Mouse (Mus musculus): Measurements from ENCODE around the gene Ctla2b. TPM values are rescaled to one million over a fixed set of nuclear protein-coding genes. Genes with fewer than 3 reads are reported as not detected.

Ctla2b gene
- polyA plus RNA-seq, 1 experiment, result 4.1 TPM

DNA sequence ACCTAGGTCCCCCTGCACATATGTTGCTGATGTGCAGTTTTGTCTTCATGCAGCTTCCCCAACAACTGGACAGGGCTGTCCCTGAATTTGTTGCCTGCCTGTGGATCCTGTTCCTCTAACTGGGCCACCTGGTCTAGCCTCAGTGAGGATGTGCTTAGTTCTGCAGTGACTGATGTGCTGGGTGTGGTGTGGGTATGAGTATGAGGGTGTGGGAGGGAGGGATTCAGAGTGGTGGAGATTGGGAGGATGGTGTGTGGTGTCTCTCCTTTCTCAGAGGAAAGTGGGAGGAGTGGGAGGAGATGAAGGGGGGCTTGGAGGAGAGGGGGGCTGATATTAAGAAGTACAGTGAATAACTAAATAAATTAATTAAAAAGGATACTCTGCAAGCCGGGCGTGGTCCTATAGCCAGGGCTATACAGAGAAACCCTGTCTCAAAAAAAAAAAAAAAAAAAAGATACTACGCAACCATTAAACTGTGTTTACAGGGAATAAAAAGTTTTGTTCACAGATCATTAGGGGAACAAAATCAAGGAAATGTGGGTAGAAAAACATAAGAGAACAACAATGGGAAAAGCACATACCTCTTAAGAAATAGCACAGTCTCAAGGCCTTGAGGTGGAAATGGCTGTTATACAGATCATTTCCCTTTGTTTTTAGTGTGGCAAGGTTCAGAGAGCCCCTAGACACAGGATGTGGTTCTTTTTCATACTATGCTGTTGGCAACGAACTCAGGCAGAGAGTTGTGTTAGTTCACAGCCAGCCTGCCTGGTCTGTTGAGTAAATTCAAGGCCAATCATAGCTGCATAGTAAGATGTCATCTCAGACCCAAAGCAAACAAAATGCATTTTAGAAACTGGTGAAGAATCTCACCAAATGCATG is 48.8 kb downstream of the Ctla2b start:
- 45% methylated on average over 4 of the region's 4 CpGs for WGBS
- Histone ChIP-seq H3K4me1 (ENCODE audit: control insufficient read depth, insufficient read depth, low read length) (no peaks in the 10 kb centered on the region), H3K4me3 (replicated peaks; ENCODE audit: extremely low read depth, low read depth, low read length) (no peak overlapping the region)
- no peak for TF ChIP-seq CTCF (IDR thresholded peaks at IDR 0.05; ENCODE audit: insufficient read depth, low read length)
- no peak for TF ChIP-seq POLR2A (IDR thresholded peaks at IDR 0.05; ENCODE audit: borderline replicate concordance, extremely low read depth, low read depth, low read length)
- DNase-seq, result no peak

Other genes starting within 250 kb of the Ctla2b start
- not detected in 2 replicates for gene BC051665, start 111.1 kb downstream of the Ctla2b start, polyA plus RNA-seq (2012; rRNA removed)
- not detected in 2 replicates for gene Ctsll3, start 94.6 kb downstream of the Ctla2b start, polyA plus RNA-seq (2012; rRNA removed)
- gene 4930486L24Rik, start 33.0 kb downstream of the Ctla2b start, polyA plus RNA-seq (2012; rRNA removed), result not detected in 2 replicates
- gene Gm49392, start 553 bp downstream of the Ctla2b start, polyA plus RNA-seq (2012; rRNA removed), result 0.67 and 0.84 TPM in 2 replicates
- gene Tpbpb, start 7.4 kb upstream of the Ctla2b start, polyA plus RNA-seq (2012; rRNA removed), result not detected in 2 replicates
- gene Gm49393, start 38.1 kb upstream of the Ctla2b start, polyA plus RNA-seq (2012; rRNA removed), result not detected in 2 replicates
- gene Gm49391, start 39.1 kb upstream of the Ctla2b start, polyA plus RNA-seq (2012; rRNA removed), result 4.5 and 4.8 TPM in 2 replicates
- gene Ctla2a, start 39.2 kb upstream of the Ctla2b start, polyA plus RNA-seq (2012; rRNA removed), result 49.0 and 60.9 TPM in 2 replicates
- not detected in 2 replicates for gene Tpbpa, start 44.5 kb upstream of the Ctla2b start, polyA plus RNA-seq (2012; rRNA removed)
- not detected in 2 replicates for gene Ctsj, start 108.5 kb upstream of the Ctla2b start, polyA plus RNA-seq (2012; rRNA removed)
- gene Ctsq, start 143.2 kb upstream of the Ctla2b start, polyA plus RNA-seq (2012; rRNA removed), result not detected in 2 replicates

Measured in lung, adult 2 months (tissue).